Mouse (Mus musculus) forebrain, embryonic 13.5 days (tissue): ENCODE results near the gene Glis3. TPM values are rescaled to one million over a fixed set of nuclear protein-coding genes. Genes with fewer than 3 reads are reported as not detected.

Experiments
- ATAC-seq: fragments of 200-750 bp; cut with Nextera tagmentation; 2 replicates; pipeline ENCODE4 v1.8.0; 2017
- H3K27ac ChIP-seq: fragments of 300-500 bp; sonication (generic); 2 replicates; pipeline ENCODE4 v1.5.1; 2015; ENCODE audit warnings: inconsistent platforms, mild to moderate bottlenecking, moderate library complexity
- H3K27me3 ChIP-seq: fragments of 300-500 bp; sonication (generic); 2 replicates; pipeline ENCODE4 v1.6.1; 2015; ENCODE audit warnings: mild to moderate bottlenecking, inconsistent platforms
- H3K36me3 ChIP-seq: fragments of 300-500 bp; sonication (generic); 2 replicates; pipeline ENCODE4 v1.6.1; 2015; ENCODE audit warnings: mild to moderate bottlenecking, inconsistent platforms; ENCODE audit not compliant: poor library complexity, severe bottlenecking
- H3K4me1 ChIP-seq: fragments of 300-500 bp; sonication (generic); 2 replicates; pipeline ENCODE4 v1.6.1; 2015; ENCODE audit warnings: inconsistent platforms
- H3K4me2 ChIP-seq: fragments of 300-500 bp; sonication (generic); 2 replicates; pipeline ENCODE4 v1.6.1; 2015; ENCODE audit warnings: inconsistent platforms, mild to moderate bottlenecking, moderate library complexity
- H3K4me3 ChIP-seq: fragments of 300-500 bp; sonication (generic); 2 replicates; pipeline ENCODE4 v1.5.1; 2015; ENCODE audit warnings: mild to moderate bottlenecking, inconsistent platforms
- H3K9ac ChIP-seq: fragments of 300-500 bp; sonication (generic); 2 replicates; pipeline ENCODE4 v1.6.1; 2015; ENCODE audit warnings: mild to moderate bottlenecking, inconsistent platforms
- H3K9me3 ChIP-seq: fragments of 300-500 bp; sonication (generic); replicated peaks from 2 replicates; pipeline ENCODE4 v1.6.1; 2016; ENCODE audit warnings: inconsistent platforms
- WGBS: fragments of 180-500 bp; shearing (Covaris S2); methylation state at CpG from one replicate; pipeline ENCODE4 v1.1.7; 2015; 5-methylcytosine and 5-hydroxymethylcytosine counted together
- polyA plus RNA-seq: library from polyadenylated mRNA; unstranded; fragments of >200 nt; fragmentation: Nextera tagmentation; extraction: Ambion mirVana; gene quantifications from 2 replicates; pipeline ENCODE4 v1.2.1, GENCODE M21; 2015

Glis3 gene
- polyA plus RNA-seq, 1 experiment from 2014 or later, result 1.3 TPM

- H3K27me3 ChIP-seq, result peaks cover 43% of the 10 kb centered on the region
- no peak overlapping the region for H3K9ac ChIP-seq
- H3K9me3 ChIP-seq, result no peaks in the 10 kb centered on the region
- WGBS, result 93% methylated on average over 12 of the region's 12 CpGs
- no peak for ATAC-seq
- H3K4me3 ChIP-seq, result no peak overlapping the region
- H3K36me3 ChIP-seq, result no peaks in the 10 kb centered on the region
- peaks cover 12% of the 10 kb centered on the region for H3K4me1 ChIP-seq
- no peak overlapping the region for H3K27ac ChIP-seq
- H3K4me2 ChIP-seq, result no peak overlapping the region
These were observed 102.9 kb downstream of the Glis3 start for GRCm38 (mm10) chr19:28577023-28577422.

DNA sequence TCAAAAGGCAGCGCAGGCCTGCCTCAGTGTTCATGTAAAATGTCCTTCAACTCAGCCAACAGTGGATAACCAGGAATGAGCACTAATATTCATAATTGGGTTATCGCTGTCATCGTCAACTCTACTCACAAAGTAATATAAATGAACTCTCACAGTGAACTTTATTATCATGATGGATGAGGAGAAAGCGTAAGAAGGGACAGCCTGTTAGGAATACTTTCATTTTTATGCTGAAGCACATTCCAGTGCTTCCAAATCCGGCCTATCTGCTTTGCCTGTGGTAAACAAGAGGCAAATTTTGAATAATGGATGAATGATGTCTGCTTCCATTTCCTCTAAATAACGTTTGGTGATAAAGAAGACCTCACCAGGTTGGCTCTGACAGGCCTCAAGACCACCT lies 103.3 kb downstream of the Glis3 start:
- Histone ChIP-seq H3K9me3 (no peaks in the 10 kb centered on the region), H3K36me3 (no peaks in the 10 kb centered on the region), H3K4me2 (no peak overlapping the region), H3K9ac (no peak overlapping the region), H3K27me3 (peaks cover 39% of the 10 kb centered on the region), H3K27ac (no peak overlapping the region), H3K4me3 (no peak overlapping the region), H3K4me1 (peaks cover 12% of the 10 kb centered on the region)
- 89% methylated on average over 6 of the region's 6 CpGs for WGBS
- no peak for ATAC-seq

- Histone ChIP-seq H3K9me3 (no peaks in the 10 kb centered on the region), H3K27me3 (peaks cover 30% of the 10 kb centered on the region), H3K27ac (no peak overlapping the region), H3K9ac (no peak overlapping the region), H3K4me2 (no peak overlapping the region), H3K4me3 (no peak overlapping the region), H3K4me1 (no peaks in the 10 kb centered on the region), H3K36me3 (no peaks in the 10 kb centered on the region)
- WGBS, result 91% methylated on average over 3 of the region's 3 CpGs
- ATAC-seq, result no peak
These were observed 106.2 kb downstream of the Glis3 start for GRCm38 (mm10) chr19:28573641-28574040.

- Histone ChIP-seq H3K27ac (no peak overlapping the region), H3K4me1 (peaks cover 8% of the 10 kb centered on the region; the same call in 1 of the 2 replicates), H3K4me3 (no peak overlapping the region), H3K27me3 (0 out of 2 replicates have a peak, but pooled peaks cover 5% of the 10 kb centered on the region), H3K4me2 (no peak overlapping the region), H3K9ac (no peak overlapping the region), H3K9me3 (no peaks in the 10 kb centered on the region), H3K36me3 (no peaks in the 10 kb centered on the region)
- WGBS, result 66% methylated on average over 3 of the region's 3 CpGs
- no peak for ATAC-seq
These were observed 110.0 kb downstream of the Glis3 start for GRCm38 (mm10) chr19:28569856-28570255.

GRCm38 (mm10) chr19:28567100-28567499 lies 112.8 kb downstream of the Glis3 start:
- Histone ChIP-seq H3K4me2 (no peak overlapping the region), H3K4me1 (peaks cover 8% of the 10 kb centered on the region; the same call in 1 of the 2 replicates), H3K4me3 (no peak overlapping the region), H3K9me3 (no peaks in the 10 kb centered on the region), H3K27ac (no peak overlapping the region), H3K27me3 (0 out of 2 replicates have a peak, but pooled peaks cover 4% of the 10 kb centered on the region), H3K9ac (no peak overlapping the region), H3K36me3 (no peaks in the 10 kb centered on the region)
- 71% methylated on average over 1 of the region's 1 CpGs for WGBS
- no peak for ATAC-seq

DNA sequence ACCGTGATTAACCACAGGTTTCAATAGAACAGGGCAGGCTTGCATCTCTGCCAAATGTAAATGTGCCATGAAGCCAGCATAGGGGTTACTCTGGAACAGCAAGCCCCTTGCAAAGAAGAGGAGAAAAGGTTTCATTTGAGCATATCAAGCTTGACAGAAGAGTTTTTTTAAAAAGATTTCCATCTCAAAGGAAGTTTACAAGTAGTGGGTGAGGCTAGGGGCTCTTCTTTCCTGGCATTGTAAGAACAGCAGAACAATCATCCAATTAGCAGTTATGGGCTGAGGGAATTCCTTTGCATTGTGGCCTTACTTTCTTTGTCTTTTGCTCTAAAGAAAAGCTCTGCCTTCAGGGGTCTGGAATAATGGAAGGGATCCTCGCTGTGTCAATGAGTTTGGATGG lies 113.3 kb downstream of the Glis3 start:
- H3K36me3 ChIP-seq, result no peaks in the 10 kb centered on the region
- peaks cover 8% of the 10 kb centered on the region; the same call in 1 of the 2 replicates for H3K4me1 ChIP-seq
- H3K4me3 ChIP-seq, result no peak overlapping the region
- H3K27me3 ChIP-seq, result 0 out of 2 replicates have a peak, but pooled peaks cover 4% of the 10 kb centered on the region
- 4% methylated on average over 2 of the region's 2 CpGs for WGBS
- H3K9ac ChIP-seq, result no peak overlapping the region
- H3K4me2 ChIP-seq, result no peak overlapping the region
- no peaks in the 10 kb centered on the region for H3K9me3 ChIP-seq
- no peak for ATAC-seq
- no peak overlapping the region for H3K27ac ChIP-seq

DNA sequence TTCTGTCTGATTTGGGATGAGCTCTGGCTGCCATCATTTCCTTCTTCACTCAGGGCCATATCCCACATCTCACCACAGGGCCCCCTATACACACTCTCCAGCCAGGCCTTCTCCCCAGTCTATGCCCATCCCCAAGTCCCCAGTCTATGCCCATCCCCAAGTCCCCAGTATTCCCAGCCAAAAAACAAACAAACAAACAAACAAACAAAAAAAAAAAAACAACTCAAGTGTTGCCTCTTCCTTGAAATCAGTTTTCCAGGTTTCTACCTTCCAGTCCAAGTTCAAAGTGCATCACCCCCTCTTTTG lies 118.2 kb downstream of the Glis3 start:
- H3K4me1 ChIP-seq, result peaks cover 15% of the 10 kb centered on the region
- H3K9ac ChIP-seq, result no peak overlapping the region
- no peak overlapping the region for H3K27ac ChIP-seq
- H3K4me2 ChIP-seq, result no peak overlapping the region
- ATAC-seq, result no peak
- no peaks in the 10 kb centered on the region for H3K9me3 ChIP-seq
- H3K4me3 ChIP-seq, result no peak overlapping the region
- H3K36me3 ChIP-seq, result no peaks in the 10 kb centered on the region
- peaks cover 15% of the 10 kb centered on the region; the same call in 1 of the 2 replicates for H3K27me3 ChIP-seq

GRCm38 (mm10) chr19:28560801-28561696 lies 118.8 kb downstream of the Glis3 start:
- peak; percentile 48; the same call in 1 of the 2 replicates for ATAC-seq
- WGBS, result 15% methylated on average over 8 of the region's 8 CpGs
- H3K4me1 ChIP-seq, result peaks cover 11% of the 10 kb centered on the region
- no peak overlapping the region for H3K4me2 ChIP-seq
- no peak overlapping the region for H3K27ac ChIP-seq
- no peaks in the 10 kb centered on the region for H3K9me3 ChIP-seq
- H3K36me3 ChIP-seq, result no peaks in the 10 kb centered on the region
- no peak overlapping the region for H3K9ac ChIP-seq
- H3K27me3 ChIP-seq, result peaks cover 15% of the 10 kb centered on the region; the same call in 1 of the 2 replicates
- H3K4me3 ChIP-seq, result no peak overlapping the region

DNA sequence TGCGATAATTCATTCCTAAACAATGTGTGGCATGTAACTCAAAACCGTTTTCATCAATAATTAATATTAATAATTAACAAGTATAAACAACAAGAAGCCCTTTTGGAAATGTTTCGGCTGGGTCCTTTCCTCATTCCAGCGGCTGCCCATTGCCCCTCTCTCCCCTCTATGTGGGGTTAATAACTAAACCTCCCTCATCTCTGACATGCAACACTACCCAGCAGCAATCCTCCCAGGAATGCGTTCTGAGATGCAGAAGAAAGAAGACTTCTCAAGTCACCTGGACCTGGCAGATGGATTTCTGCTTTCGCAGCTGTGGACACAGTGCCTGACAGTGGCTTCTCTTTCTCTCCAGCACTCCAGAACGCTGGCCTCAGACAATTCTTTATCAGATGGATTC lies 120.0 kb downstream of the Glis3 start:
- Histone ChIP-seq H3K9me3 (no peaks in the 10 kb centered on the region), H3K4me3 (no peak overlapping the region), H3K27ac (no peak overlapping the region), H3K4me2 (no peak overlapping the region), H3K36me3 (no peaks in the 10 kb centered on the region), H3K4me1 (peaks cover 11% of the 10 kb centered on the region), H3K27me3 (peaks cover 13% of the 10 kb centered on the region; the same call in 1 of the 2 replicates), H3K9ac (no peak overlapping the region)
- WGBS, result 66% methylated on average over 7 of the region's 7 CpGs
- no peak for ATAC-seq

GRCm38 (mm10) chr19:28559400-28559799 lies 120.5 kb downstream of the Glis3 start:
- Histone ChIP-seq H3K9ac (no peak overlapping the region), H3K9me3 (no peaks in the 10 kb centered on the region), H3K36me3 (no peaks in the 10 kb centered on the region), H3K4me3 (no peak overlapping the region), H3K27ac (no peak overlapping the region), H3K27me3 (peaks cover 13% of the 10 kb centered on the region; the same call in 1 of the 2 replicates), H3K4me1 (peaks cover 11% of the 10 kb centered on the region), H3K4me2 (no peak overlapping the region)
- no peak for ATAC-seq
- 75% methylated on average over 10 of the region's 10 CpGs for WGBS

GRCm38 (mm10) chr19:28558661-28559060 lies 121.2 kb downstream of the Glis3 start:
- Histone ChIP-seq H3K27ac (no peak overlapping the region), H3K27me3 (peaks cover 13% of the 10 kb centered on the region; the same call in 1 of the 2 replicates), H3K4me3 (no peak overlapping the region), H3K9ac (no peak overlapping the region), H3K36me3 (no peaks in the 10 kb centered on the region), H3K9me3 (no peaks in the 10 kb centered on the region), H3K4me1 (peaks cover 11% of the 10 kb centered on the region), H3K4me2 (no peak overlapping the region)
- WGBS, result 65% methylated on average over 8 of the region's 8 CpGs
- ATAC-seq, result no peak

DNA sequence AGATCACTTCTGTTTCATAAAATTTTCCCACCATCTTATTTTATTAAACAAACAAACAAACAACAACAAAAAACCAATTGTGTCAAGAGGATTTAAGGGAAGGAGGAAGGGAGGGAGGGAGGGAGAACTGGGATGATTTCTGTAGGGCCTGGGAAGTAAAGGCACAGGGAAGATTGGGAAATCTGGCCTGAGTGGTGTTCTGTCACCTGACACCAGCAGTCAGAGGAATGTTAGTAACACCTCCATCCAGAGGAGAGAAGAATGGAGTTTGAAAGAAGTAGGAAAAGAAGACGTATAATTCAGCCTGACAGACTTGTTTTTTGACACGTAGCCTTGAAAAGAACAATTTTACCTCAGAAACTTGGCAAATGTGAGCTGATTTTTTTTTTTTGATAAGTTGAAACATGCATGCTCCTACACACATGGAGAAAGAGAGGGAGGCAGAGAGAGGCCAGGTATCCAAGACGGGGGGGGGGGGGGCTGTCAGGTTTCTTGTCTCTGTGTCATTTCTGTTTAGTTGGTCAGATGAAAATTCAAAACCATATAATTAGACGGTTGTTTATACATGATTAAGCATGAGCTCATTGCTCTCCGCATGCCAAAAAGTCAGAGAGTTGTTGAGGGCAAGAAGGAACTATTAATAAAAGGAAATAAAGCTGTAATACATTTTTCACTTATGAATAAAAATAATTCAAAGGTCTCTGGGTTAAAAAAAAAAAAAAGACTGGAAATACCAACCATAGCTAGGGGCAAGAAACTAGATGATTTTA lies 122.1 kb downstream of the Glis3 start:
- 51% methylated on average over 5 of the region's 5 CpGs for WGBS
- Histone ChIP-seq H3K4me3 (no peak overlapping the region), H3K4me2 (no peak overlapping the region), H3K4me1 (peaks cover 11% of the 10 kb centered on the region), H3K27ac (no peak overlapping the region), H3K27me3 (peaks cover 13% of the 10 kb centered on the region; the same call in 1 of the 2 replicates), H3K9me3 (no peaks in the 10 kb centered on the region), H3K36me3 (no peaks in the 10 kb centered on the region), H3K9ac (no peak overlapping the region)
- no peak for ATAC-seq
